ENCODE assay signal across 8 mouse cellular contexts in genomic region chr10:122715856-122716255, GRCm38 (mm10). TPM values are rescaled to one million over a fixed set of nuclear protein-coding genes. Genes with fewer than 3 reads are reported as not detected.
DNase-seq lines count a peak whose midpoint lies in the region; ATAC-seq and TF ChIP-seq lines count a peak whose summit lies in the region.
"Had no signal": no experiment of that assay in that cellular context is flagged by ENCODE, and none has a peak within 500 bp of the region (broad histone marks: within the 10 kb centered on the region; RNA-seq: fewer than 3 reads in every experiment).

No protein-coding gene starts in this region.

- H3K27me3 ChIP-seq in midbrain, embryonic 13.5 days, result no peaks in the 10 kb centered on the region
- no peaks in the 10 kb centered on the region for H3K27me3 ChIP-seq in midbrain, embryonic 11.5 days (ENCODE audit: control insufficient read depth, insufficient read depth, low read length)
- H3K27me3 ChIP-seq in liver, postnatal 0 days (ENCODE audit: insufficient read depth, low read length), result no peaks in the 10 kb centered on the region

- H3K36me3 ChIP-seq in midbrain, embryonic 13.5 days, result no peaks in the 10 kb centered on the region
- no peaks in the 10 kb centered on the region for H3K36me3 ChIP-seq in midbrain, embryonic 11.5 days (ENCODE audit: control insufficient read depth, insufficient read depth, low read length)
- H3K36me3 ChIP-seq in liver, postnatal 0 days (replicated peaks; ENCODE audit: insufficient read depth, low read length), result no peaks in the 10 kb centered on the region

- H3K27ac ChIP-seq in midbrain, embryonic 13.5 days, result peak overlapping the region; percentile 62; the same call in 1 of the 2 replicates
- no peak overlapping the region for H3K27ac ChIP-seq in midbrain, embryonic 11.5 days (ENCODE audit: low read depth, low read length)
- H3K27ac ChIP-seq in liver, postnatal 0 days (ENCODE audit: low read depth), result no peak overlapping the region

- no peak for DNase-seq in midbrain, embryonic 11.5 days (ENCODE audit: low spot score, missing footprints)
- peak; percentile 74 for DNase-seq in cerebellum, adult 9-11 months
- DNase-seq in layer of hippocampus, adult 8-10 months (ENCODE audit: low spot score in 2 of 2), result peak; percentile 62 to 65
- DNase-seq in right cerebral cortex, postnatal 25 days, result peak; percentile 34
- no peak for DNase-seq in urinary bladder, adult 18-20 months (ENCODE audit: low spot score in 2 of 2)
- no peak for DNase-seq in liver, postnatal 0 days
- DNase-seq: thymus, adult 18-20 months had no signal

- no peak overlapping the region for H3K4me3 ChIP-seq in midbrain, embryonic 13.5 days (replicated peaks)
- H3K4me3 ChIP-seq in midbrain, embryonic 11.5 days (ENCODE audit: low read depth, low read length), result no peak overlapping the region
- H3K4me3 ChIP-seq in liver, postnatal 0 days (ENCODE audit: low read depth, low read length), result no peak overlapping the region

- no peaks in the 10 kb centered on the region for H3K9me3 ChIP-seq in midbrain, embryonic 13.5 days
- no peaks in the 10 kb centered on the region for H3K9me3 ChIP-seq in midbrain, embryonic 11.5 days (ENCODE audit: control insufficient read depth, low read length)
- H3K9me3 ChIP-seq in liver, postnatal 0 days (ENCODE audit: low read length), result no peaks in the 10 kb centered on the region

- no peak for TF ChIP-seq EP300 in liver, postnatal 0 days (IDR thresholded peaks at IDR 0.05; ENCODE audit: low read depth)

- no peak overlapping the region for H3K9ac ChIP-seq in midbrain, embryonic 13.5 days (replicated peaks)
- H3K9ac ChIP-seq in midbrain, embryonic 11.5 days (ENCODE audit: low read length), result no peak overlapping the region
- no peak overlapping the region for H3K9ac ChIP-seq in liver, postnatal 0 days (replicated peaks)

- no peak overlapping the region for H3K4me2 ChIP-seq in midbrain, embryonic 13.5 days (replicated peaks)
- no peak overlapping the region for H3K4me2 ChIP-seq in midbrain, embryonic 11.5 days
- no peak overlapping the region for H3K4me2 ChIP-seq in liver, postnatal 0 days (ENCODE audit: low read depth, low read length)

- WGBS in midbrain, embryonic 13.5 days, result 71% methylated on average over 12 of the region's 12 CpGs
- WGBS in midbrain, embryonic 11.5 days, result 83% methylated on average over 12 of the region's 12 CpGs
- 81% methylated on average over 12 of the region's 12 CpGs for WGBS in liver, postnatal 0 days (ENCODE audit: insufficient replicate concordance)

- H3K4me1 ChIP-seq in midbrain, embryonic 13.5 days (replicated peaks), result peaks cover 39% of the 10 kb centered on the region
- H3K4me1 ChIP-seq in midbrain, embryonic 11.5 days (ENCODE audit: control insufficient read depth, insufficient read depth, low read length), result peaks cover 17% of the 10 kb centered on the region
- no peaks in the 10 kb centered on the region for H3K4me1 ChIP-seq in liver, postnatal 0 days (ENCODE audit: insufficient read depth)

- ATAC-seq in midbrain, embryonic 13.5 days, result no peak
- no peak for ATAC-seq in midbrain, embryonic 11.5 days (ENCODE audit: low FRiP score)
- no peak for ATAC-seq in liver, postnatal 0 days

- no peak for TF ChIP-seq CTCF in liver, postnatal 0 days (IDR thresholded peaks at IDR 0.05; ENCODE audit: low read depth)

RNA-seq across cellular contexts. Expression of gene Ppm1h, which starts 37.3 kb away (rescaled TPM):
- polyA plus RNA-seq in midbrain, embryonic 13.5 days (2015; fragmentation: Nextera tagmentation; extraction: Ambion mirVana), result 12.6 and 14.8 TPM in 2 replicates
- 5.4 and 5.9 TPM in 2 replicates for polyA plus RNA-seq in midbrain, embryonic 11.5 days (2014; fragmentation: Nextera tagmentation; extraction: Ambion mirVana)
- total RNA-seq in layer of hippocampus, adult 8-10 months (2022), result 10 to 100 TPM; 67.7 to 79.8 (median 72.7) TPM
- polyA plus RNA-seq in liver, postnatal 0 days (2015; fragmentation: Nextera tagmentation; extraction: Ambion mirVana), result 3.1 and 3.9 TPM in 2 replicates

Comparison
In these comparisons a context has a peak if more than half of its experiments do, and no peak if none do; other contexts are left out.
1. DNase-seq: peak in cerebellum, adult 9-11 months (single experiment), layer of hippocampus, adult 8-10 months (2 of 2) and right cerebral cortex, postnatal 25 days (single experiment); none in midbrain, embryonic 11.5 days (single experiment), urinary bladder, adult 18-20 months (0 of 2) and liver, postnatal 0 days (single experiment).